Mouse (Mus musculus) cerebellum, adult 2 months (tissue): ENCODE measurements around the gene Hnf4a.

Source experiments
- CTCF ChIP-seq: fragments of 200-500 bp; IDR thresholded peaks from 2 replicates; pipeline ENCODE4 v1.5.1; 2011; ENCODE audit warnings: low read depth, mild to moderate bottlenecking, control low read depth, low read length, moderate library complexity, borderline replicate concordance; ENCODE audit not compliant: insufficient read depth
- POLR2A ChIP-seq: fragments of 200-500 bp; IDR thresholded peaks from 2 replicates; pipeline ENCODE4 v1.6.1; 2011; ENCODE audit warnings: low read length, control low read depth, borderline replicate concordance; ENCODE audit not compliant: insufficient read depth

- TF ChIP-seq CTCF (no peak), POLR2A (no peak)
These were observed 12.6 kb upstream of the Hnf4a start for GRCm38 (mm10) chr2:163493976-163494375.
